Mouse (Mus musculus) lung, adult 2 months (tissue): Measurements from ENCODE around the gene P2rx1. TPM values are rescaled to one million over a fixed set of nuclear protein-coding genes. Genes with fewer than 3 reads are reported as not detected.
A peak's percentile ranks its signal among the peaks of the same experiment; 100 is the strongest.

Experiments used
- DNase-seq: peaks from one replicate; pipeline ENCODE4 v3.0.0; 2022
- H3K4me1 ChIP-seq: fragments of 200-500 bp; 2 replicates; pipeline ENCODE4 v1.6.1; 2011; ENCODE audit warnings: low read length; ENCODE audit not compliant: control insufficient read depth, insufficient read depth
- H3K4me3 ChIP-seq: fragments of 200-500 bp; replicated peaks from 2 replicates; pipeline ENCODE3; 2011; ENCODE audit warnings: low read depth, mild to moderate bottlenecking, control low read depth, low read length; ENCODE audit errors: extremely low read depth
- CTCF ChIP-seq: fragments of 200-500 bp; IDR thresholded peaks from 2 replicates; pipeline ENCODE4 v1.5.1; 2011; ENCODE audit warnings: mild to moderate bottlenecking, low read length, control low read depth; ENCODE audit not compliant: insufficient read depth
- POLR2A ChIP-seq: fragments of 200-500 bp; IDR thresholded peaks from 2 replicates; pipeline ENCODE4 v1.6.1; 2011; ENCODE audit warnings: low read depth, mild to moderate bottlenecking, control low read depth, low read length, borderline replicate concordance; ENCODE audit errors: extremely low read depth
- WGBS: fragments of 180-500 bp; shearing (Covaris S2); methylation state at CpG from one replicate; pipeline ENCODE4 v1.1.7; 2018; 5-methylcytosine and 5-hydroxymethylcytosine counted together
- polyA plus RNA-seq: library from polyadenylated mRNA; depleted of rRNA; stranded (reverse); fragments of >200 nt; gene quantifications from 2 replicates; pipeline ENCODE4 v1.2.3, GENCODE M21; 2012

P2rx1 gene
- polyA plus RNA-seq, 1 experiment: 4.4 TPM

GRCm38 (mm10) chr11:72983283-72983682 lies 15.6 kb upstream of the P2rx1 start:
- TF ChIP-seq CTCF (peak; percentile 49), POLR2A (no peak)
- 51% methylated on average over 5 of the region's 5 CpGs for WGBS
- Histone ChIP-seq H3K4me3 (no peak overlapping the region), H3K4me1 (peaks cover 3% of the 10 kb centered on the region)
- no peak for DNase-seq

DNA sequence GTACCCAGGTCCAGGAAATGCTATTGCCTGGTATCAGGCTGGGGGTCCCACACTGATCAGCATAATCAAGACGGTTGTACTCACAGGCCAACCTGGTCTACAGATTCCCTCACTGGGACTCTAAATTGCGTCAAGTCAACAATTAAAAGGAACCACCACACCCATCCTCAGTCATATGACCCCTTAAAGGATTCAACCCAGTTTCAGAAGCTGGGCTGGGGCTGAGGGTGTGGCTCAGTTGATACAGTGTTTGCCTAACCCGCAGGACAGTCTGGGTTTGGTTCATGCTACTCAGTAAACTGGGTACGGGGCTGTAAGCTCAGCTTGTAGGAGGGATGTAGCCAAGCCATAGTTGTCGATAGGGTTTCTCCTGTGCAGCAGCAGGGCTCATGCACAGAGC lies 12.2 kb upstream of the P2rx1 start:
- WGBS: 50% methylated on average over 5 of the region's 5 CpGs
- DNase-seq: no peak
- no peak for TF ChIP-seq POLR2A
- no peak for TF ChIP-seq CTCF
- no peak overlapping the region for H3K4me3 ChIP-seq
- H3K4me1 ChIP-seq: peaks cover 3% of the 10 kb centered on the region

GRCm38 (mm10) chr11:72987234-72987633 lies 11.7 kb upstream of the P2rx1 start:
- no peak for DNase-seq
- Histone ChIP-seq H3K4me3 (no peak overlapping the region), H3K4me1 (peaks cover 3% of the 10 kb centered on the region)
- WGBS: 53% methylated on average over 5 of the region's 5 CpGs
- no peak for TF ChIP-seq CTCF
- TF ChIP-seq POLR2A: no peak

GRCm38 (mm10) chr11:72987807-72988206 lies 11.1 kb upstream of the P2rx1 start:
- H3K4me1 ChIP-seq: peaks cover 3% of the 10 kb centered on the region
- WGBS: 37% methylated on average over 5 of the region's 5 CpGs
- DNase-seq: no peak
- TF ChIP-seq CTCF (no peak), POLR2A (no peak)
- no peak overlapping the region for H3K4me3 ChIP-seq

GRCm38 (mm10) chr11:72989044-72989443 lies 9.9 kb upstream of the P2rx1 start:
- no peak for TF ChIP-seq CTCF
- TF ChIP-seq POLR2A: no peak
- H3K4me1 ChIP-seq: peaks cover 3% of the 10 kb centered on the region
- no peak overlapping the region for H3K4me3 ChIP-seq
- DNase-seq: no peak
- WGBS: 58% methylated on average over 6 of the region's 6 CpGs

DNA sequence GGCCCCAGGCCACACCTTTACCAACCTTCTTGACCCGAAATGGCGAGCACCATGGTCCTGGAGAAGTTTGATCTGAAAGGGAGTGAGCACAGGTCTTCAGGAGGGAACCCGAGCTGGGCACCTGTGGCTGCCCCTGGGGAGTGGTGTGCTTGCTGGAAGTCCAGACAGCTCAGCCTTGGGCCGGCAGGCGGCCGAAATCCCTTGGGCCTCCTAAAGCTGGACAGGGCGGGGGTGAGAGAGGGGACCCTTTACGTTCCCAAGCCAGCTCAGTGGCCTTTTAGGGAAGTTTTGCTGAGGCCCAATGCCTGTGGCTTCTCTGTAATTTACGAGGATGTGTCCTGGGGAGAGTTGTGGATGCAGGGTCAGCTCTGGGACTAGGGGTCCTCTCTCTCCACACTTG lies 8.2 kb upstream of the P2rx1 start:
- 86% methylated on average over 9 of the region's 9 CpGs for WGBS
- no peak for DNase-seq
- TF ChIP-seq POLR2A (no peak), CTCF (no peak)
- Histone ChIP-seq H3K4me3 (no peak overlapping the region), H3K4me1 (peaks cover 3% of the 10 kb centered on the region)

GRCm38 (mm10) chr11:72991961-72992360 lies 6.9 kb upstream of the P2rx1 start:
- Histone ChIP-seq H3K4me3 (no peak overlapping the region), H3K4me1 (peaks cover 3% of the 10 kb centered on the region; the same call in 1 of the 2 replicates)
- TF ChIP-seq CTCF: no peak
- TF ChIP-seq POLR2A: no peak
- WGBS: 45% methylated on average over 9 of the region's 9 CpGs
- DNase-seq: no peak

DNA sequence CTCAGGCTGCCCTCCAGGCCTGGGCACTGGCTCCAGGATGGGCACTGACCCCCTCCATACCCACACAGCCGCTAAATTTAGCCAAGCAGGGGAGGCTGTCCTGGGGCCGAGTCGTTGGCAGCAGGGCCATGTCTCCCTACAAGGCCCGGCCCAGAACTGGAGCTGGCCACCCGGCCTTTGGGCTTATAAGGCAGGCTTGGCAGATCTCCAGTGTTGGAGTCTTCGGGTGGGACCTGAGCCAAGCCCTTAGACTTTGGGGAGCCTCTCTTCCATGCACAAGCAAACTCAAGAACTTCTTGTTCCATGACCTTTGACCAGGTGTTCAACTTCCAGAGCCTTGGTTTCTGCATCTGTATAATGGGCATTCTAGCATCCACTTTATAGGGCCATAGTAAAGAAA lies 2.6 kb upstream of the P2rx1 start:
- H3K4me3 ChIP-seq: no peak overlapping the region
- no peak for DNase-seq
- no peak for TF ChIP-seq CTCF
- no peak for TF ChIP-seq POLR2A
- 36% methylated on average over 6 of the region's 6 CpGs for WGBS
- peaks cover 5% of the 10 kb centered on the region; the same call in 1 of the 2 replicates for H3K4me1 ChIP-seq

- Histone ChIP-seq H3K4me1 (peaks cover 5% of the 10 kb centered on the region; the same call in 1 of the 2 replicates), H3K4me3 (no peak overlapping the region)
- TF ChIP-seq CTCF (no peak), POLR2A (no peak)
- 92% methylated on average over 2 of the region's 2 CpGs for WGBS
- DNase-seq: no peak
Observed at GRCm38 (mm10) chr11:72996781-72997180, 2.1 kb upstream of the P2rx1 start.

DNA sequence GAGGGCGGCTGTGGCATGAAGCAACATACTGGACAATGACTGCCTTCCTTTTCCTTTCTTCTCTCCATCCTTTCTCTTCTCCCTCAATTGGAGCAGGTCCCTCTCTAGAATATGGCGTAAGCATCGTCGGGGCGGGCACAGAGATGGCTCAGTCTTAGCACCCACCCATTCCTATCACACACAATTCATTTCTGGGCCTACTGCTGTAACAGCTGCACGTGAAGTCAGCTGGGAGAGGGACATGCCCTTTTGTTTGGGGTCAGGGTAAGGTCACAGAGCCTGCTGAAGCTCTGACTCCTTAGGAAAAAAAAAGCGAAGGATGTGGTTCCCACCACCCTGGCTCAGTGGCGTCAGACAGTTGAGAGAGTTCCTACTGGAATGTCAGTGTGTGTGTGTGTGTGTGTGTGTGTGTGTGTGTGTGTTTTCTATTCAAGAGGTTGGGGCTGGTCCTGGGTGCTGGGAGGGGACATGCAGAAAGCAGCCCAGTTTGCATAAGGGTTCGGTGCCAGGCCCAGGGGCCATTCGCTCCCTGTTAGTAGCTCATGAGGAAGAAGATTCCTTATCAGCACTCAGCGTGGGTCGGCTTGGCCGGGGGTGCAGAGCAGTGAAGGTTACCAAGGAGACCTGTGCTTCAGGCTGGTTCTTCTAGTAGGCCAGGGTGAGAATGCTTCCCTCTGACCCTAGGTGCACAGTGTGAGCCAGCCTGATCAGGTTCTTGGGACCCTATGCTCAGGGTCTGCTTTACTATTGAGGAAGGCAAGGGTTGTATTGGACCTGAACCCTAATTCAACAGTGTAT lies 1.2 kb upstream of the P2rx1 start:
- Histone ChIP-seq H3K4me3 (no peak overlapping the region), H3K4me1 (peaks cover 5% of the 10 kb centered on the region; the same call in 1 of the 2 replicates)
- TF ChIP-seq POLR2A: no peak
- no peak for TF ChIP-seq CTCF
- DNase-seq: no peak
- WGBS: 51% methylated on average over 13 of the region's 13 CpGs
